Mouse (Mus musculus): Measurements from ENCODE around the gene Gucy1a1.
"Not testable (repeated sequence)": the region's sequence is repeated elsewhere in the genome, so short reads cannot be mapped to it uniquely, and the experiment has no call there.

Gene Gucy1a1

DNA sequence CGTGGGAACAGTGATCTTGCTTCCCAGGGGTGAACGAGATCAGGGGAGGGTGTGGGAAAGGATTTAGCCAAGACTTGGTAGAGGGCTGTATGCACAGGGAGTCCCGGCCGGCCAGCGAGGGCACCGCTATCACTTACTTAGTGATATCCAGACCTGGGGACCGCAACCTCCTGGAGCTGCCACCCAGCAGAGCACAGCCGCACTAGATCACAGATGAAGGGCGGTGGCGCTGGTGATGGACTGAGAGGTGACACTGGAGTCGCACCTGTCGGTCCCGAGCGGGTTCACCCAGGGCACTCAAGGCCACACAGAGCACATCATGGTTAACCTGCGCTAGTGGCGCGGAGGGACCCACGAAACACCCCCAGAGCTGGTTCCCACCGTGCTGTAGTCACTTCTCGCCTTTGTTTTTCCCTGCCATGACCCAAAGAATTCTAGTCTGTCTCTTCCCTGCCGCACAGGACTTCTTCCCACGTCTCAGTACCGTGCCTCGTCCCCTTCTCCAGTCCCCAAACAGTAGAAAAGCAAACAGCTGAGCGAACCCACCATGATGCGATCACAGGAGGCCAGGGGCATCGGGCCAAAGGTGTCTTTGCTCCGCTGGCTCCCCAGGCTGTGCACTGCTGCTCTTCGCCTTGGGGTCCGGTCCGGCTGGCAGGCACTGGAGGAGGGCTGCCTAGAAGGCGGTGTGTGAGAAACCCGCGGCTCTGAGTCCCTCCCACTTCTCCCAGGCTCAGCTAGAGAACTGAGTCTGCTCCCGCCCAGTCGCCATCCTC, at the start of gene Gucy1a1:
Gucy1a1 (minus strand) TSS at position 664 of the 776 bp plus-strand sequence.
- peak; percentile 26 for DNase-seq

GRCm38 (mm10) chr3:82191559-82192245, 46.1 kb upstream of the Gucy1a1 start:
- DNase-seq: no peak

DNA sequence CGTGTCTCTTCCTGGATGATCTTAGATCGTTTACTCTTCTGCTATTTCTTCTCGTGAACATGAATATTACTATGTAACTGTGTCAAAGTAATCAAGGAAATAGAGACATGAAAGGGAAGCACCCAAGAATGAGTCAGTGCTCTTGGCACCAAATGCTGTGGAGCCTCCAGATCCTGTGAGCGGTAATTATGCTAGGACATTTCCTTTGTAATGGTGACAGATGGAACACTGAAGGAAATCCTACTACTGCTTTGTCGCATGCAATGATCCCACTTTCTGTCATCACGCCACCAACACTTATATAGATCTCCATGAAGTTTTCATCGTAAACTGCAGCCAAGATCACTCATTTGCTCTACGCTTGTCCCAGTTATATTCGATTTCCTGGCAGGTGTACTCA, 40.0 kb upstream of the Gucy1a1 start:
- DNase-seq: peak; percentile 40

- DNase-seq: no peak
These were observed 35.9 kb upstream of the Gucy1a1 start for GRCm38 (mm10) chr3:82181500-82181899.

- no peak for DNase-seq
These were observed 34.7 kb upstream of the Gucy1a1 start for GRCm38 (mm10) chr3:82180253-82180652.

DNA sequence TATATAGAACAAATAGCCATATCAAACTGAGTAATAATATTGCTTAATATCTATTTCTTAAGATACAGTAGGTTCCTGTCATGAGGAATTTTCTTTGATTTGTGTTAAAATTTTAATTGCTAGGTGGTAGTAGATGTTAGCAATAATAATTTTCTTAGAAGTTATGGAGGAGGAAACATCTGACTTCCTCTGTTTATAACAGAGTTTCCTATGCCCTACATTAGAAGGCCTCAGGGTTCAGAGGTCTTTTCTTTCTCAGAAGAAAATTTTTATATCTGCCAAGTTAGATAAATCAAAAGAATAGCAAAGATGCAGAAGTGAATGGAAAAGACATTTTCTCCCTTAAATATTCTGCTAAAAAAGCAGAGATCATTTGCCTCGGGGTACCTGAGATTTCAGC, 29.9 kb upstream of the Gucy1a1 start:
- DNase-seq: no peak

DNA sequence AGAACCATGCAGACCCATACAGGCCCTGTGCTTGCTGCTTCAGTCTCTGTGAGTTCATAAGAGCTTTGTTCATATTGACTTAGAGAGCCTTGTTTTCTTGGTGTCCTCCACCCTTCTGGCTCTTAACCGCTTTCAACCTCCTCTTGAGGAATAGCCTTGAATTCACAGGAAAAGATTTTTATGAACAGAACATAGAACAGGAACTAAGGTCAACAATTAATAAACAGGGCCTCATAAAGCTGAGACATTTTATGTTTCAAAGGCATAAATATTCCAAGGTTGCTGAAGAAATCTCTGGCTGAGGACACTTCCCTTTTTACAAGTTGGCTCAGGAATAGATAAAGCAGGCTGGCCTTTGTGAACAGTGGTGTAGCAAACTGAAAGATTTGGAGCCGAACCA, 21.5 kb upstream of the Gucy1a1 start:
- DNase-seq: no peak

DNA sequence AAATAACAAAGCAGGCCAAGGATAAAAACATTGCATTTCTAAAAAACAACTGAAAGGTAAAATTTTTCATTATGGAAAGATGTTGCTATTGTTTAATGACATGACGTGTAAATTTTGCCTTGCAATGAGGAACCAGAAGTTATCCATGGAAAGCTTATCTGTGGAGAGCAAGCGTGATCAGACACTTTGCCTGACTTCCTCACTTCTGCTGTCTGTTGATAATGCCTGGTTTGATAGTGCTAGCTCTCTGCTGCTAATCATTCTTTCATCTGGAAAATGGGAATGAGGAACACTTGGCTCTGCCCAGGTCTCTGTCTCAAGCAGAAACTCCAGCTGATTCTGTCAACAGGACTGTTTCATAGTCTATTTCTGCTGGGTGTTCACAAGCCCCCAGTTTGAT, 20.3 kb upstream of the Gucy1a1 start:
- DNase-seq: no peak

- DNase-seq: not testable (repeated sequence)
These were observed 17.4 kb upstream of the Gucy1a1 start for GRCm38 (mm10) chr3:82162992-82163391.

- no peak for DNase-seq
These were observed 389 bp upstream of the Gucy1a1 start for GRCm38 (mm10) chr3:82145978-82146377.

GRCm38 (mm10) chr3:82144725-82145125, 864 bp downstream of the Gucy1a1 start:
- no peak for DNase-seq

GRCm38 (mm10) chr3:82140781-82141180, 4.8 kb downstream of the Gucy1a1 start:
- DNase-seq: no peak

- DNase-seq: no peak
These were observed 7.5 kb downstream of the Gucy1a1 start for GRCm38 (mm10) chr3:82138002-82138667.

GRCm38 (mm10) chr3:82135483-82135882, 10.1 kb downstream of the Gucy1a1 start:
- no peak for DNase-seq

GRCm38 (mm10) chr3:82129258-82129657, 16.3 kb downstream of the Gucy1a1 start:
- no peak for DNase-seq

DNA sequence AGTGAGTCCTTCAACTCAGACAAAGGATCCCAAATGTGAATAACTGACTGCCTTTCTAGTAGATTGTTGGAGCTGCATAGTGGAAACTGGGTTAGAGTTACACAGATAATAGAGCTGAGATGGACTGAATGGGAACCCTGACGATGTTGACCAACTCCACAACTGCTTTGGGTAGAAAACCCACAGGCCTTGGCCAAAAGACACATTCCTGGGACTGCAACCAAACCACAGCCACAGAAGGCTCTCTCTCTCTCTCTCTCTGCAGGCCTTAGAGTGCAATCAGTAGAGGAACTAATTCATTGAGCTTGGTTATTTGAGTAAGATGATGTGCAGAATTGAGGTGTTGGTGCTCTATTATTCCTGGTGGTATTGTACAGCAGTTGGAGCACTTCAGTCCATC, 21.0 kb downstream of the Gucy1a1 start:
- DNase-seq: no peak

DNA sequence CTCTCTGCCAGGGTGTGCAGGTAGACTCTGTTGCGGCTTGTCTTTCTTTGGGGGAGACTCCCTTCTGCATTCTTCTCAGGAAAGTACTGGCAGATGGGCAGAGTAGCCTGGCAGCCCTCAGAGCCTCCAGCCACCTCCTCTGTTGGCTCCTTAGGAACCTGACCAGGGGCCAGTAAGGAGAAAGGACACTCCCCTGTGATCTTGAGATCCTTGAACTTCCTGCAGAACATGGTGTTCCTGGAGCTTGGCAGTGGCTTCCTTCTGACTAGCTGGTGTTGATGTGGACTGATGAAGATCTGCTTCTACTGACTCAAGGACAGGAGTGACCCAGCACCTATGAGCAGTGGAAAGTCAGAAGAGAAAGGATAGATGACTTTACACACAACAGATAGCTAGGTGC, 26.7 kb downstream of the Gucy1a1 start:
- DNase-seq: no peak

GRCm38 (mm10) chr3:82112439-82112838, 33.1 kb downstream of the Gucy1a1 start:
- DNase-seq: no peak

GRCm38 (mm10) chr3:82111986-82112385, 33.6 kb downstream of the Gucy1a1 start:
- DNase-seq: no peak

GRCm38 (mm10) chr3:82108951-82109350, 36.6 kb downstream of the Gucy1a1 start:
- DNase-seq: no peak

DNA sequence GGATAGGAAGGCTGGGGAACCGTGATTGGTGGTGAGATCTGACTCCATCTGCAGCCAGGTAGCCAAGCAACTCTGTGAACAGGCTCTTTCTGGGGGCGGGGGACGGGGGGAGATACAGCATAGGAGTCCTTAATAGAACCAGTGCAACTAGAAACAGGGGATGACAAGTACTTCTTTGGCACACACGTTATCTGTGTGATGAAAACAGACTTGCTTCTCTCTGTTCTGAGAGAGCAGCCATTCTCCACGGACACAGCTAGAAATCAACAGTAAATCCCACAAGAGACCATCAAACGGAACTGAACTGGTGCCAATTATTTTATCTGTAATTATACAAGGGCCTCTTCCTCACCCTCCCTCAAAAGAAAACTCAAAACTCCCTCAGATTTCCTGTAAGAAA, 41.4 kb downstream of the Gucy1a1 start:
- DNase-seq: no peak

DNA sequence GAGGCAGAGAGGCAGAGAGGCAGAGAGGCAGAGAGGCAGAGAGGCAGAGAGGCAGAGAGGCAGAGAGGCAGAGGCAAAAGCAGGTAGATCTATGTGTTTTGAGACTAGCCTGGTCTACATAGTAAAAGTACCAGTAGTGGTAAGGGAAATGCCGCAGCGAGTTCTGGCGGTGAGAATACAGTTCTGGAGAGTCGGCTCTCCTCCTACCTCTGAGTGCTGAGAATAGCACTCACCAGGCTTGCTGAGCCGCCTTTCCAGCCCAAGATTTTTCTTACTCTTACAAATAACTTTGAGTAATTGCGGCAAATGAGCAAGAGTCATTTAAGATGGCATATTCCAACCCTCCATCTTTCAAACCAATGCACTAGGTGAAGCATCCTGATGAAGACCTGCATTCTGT, 46.5 kb downstream of the Gucy1a1 start:
- no peak for DNase-seq

GRCm38 (mm10) chr3:82096801-82097200, 48.8 kb downstream of the Gucy1a1 start:
- DNase-seq: no peak
